Mouse (Mus musculus): ENCODE data around the gene Baz1a. TPM values are rescaled to one million over a fixed set of nuclear protein-coding genes. Genes with fewer than 3 reads are reported as not detected.
"Not testable (repeated sequence)": the region's sequence is repeated elsewhere in the genome, so short reads cannot be mapped to it uniquely, and the experiment has no call there.

The Baz1a gene
- polyA plus RNA-seq, 1 experiment, result 9.6 TPM

GRCm38 (mm10) chr12:55013031-55013430, 1.1 kb downstream of the Baz1a start:
- WGBS, result 95% methylated on average over 1 of the region's 1 CpGs
- Histone ChIP-seq H3K27ac (ENCODE audit: control insufficient read depth, insufficient read depth, low read length) (no peak overlapping the region), H3K27me3 (ENCODE audit: control insufficient read depth, insufficient read depth, low read length) (no peaks in the 10 kb centered on the region), H3K36me3 (ENCODE audit: control insufficient read depth, insufficient read depth, low read length) (no peaks in the 10 kb centered on the region), H3K4me3 (ENCODE audit: control insufficient read depth, insufficient read depth, low read length) (no peak overlapping the region), H3K4me1 (replicated peaks; ENCODE audit: control insufficient read depth, insufficient read depth, low read length) (peaks cover 9% of the 10 kb centered on the region)
- no peak for DNase-seq
- TF ChIP-seq POLR2A (IDR thresholded peaks at IDR 0.05; ENCODE audit: control insufficient read depth, extremely low read depth, insufficient read depth, low read length, poor library complexity), result no peak
- no peak for TF ChIP-seq CTCF (IDR thresholded peaks at IDR 0.05; ENCODE audit: borderline replicate concordance, control insufficient read depth, extremely low read depth, insufficient read depth, low read length, poor library complexity)

- no peak for DNase-seq
- Histone ChIP-seq H3K4me3 (ENCODE audit: control insufficient read depth, insufficient read depth, low read length) (no peak overlapping the region), H3K36me3 (ENCODE audit: control insufficient read depth, insufficient read depth, low read length) (no peaks in the 10 kb centered on the region), H3K27ac (ENCODE audit: control insufficient read depth, insufficient read depth, low read length) (no peak overlapping the region), H3K27me3 (ENCODE audit: control insufficient read depth, insufficient read depth, low read length) (no peaks in the 10 kb centered on the region), H3K4me1 (replicated peaks; ENCODE audit: control insufficient read depth, insufficient read depth, low read length) (no peaks in the 10 kb centered on the region)
- no peak for TF ChIP-seq CTCF (IDR thresholded peaks at IDR 0.05; ENCODE audit: borderline replicate concordance, control insufficient read depth, extremely low read depth, insufficient read depth, low read length, poor library complexity)
- TF ChIP-seq POLR2A (IDR thresholded peaks at IDR 0.05; ENCODE audit: control insufficient read depth, extremely low read depth, insufficient read depth, low read length, poor library complexity), result no peak
- WGBS, result 81% methylated on average over 14 of the region's 14 CpGs
Observed at GRCm38 (mm10) chr12:55007361-55008008, 6.7 kb downstream of the Baz1a start.

- no peaks in the 10 kb centered on the region for H3K36me3 ChIP-seq (ENCODE audit: control insufficient read depth, insufficient read depth, low read length)
- no peaks in the 10 kb centered on the region for H3K4me1 ChIP-seq (replicated peaks; ENCODE audit: control insufficient read depth, insufficient read depth, low read length)
- H3K27ac ChIP-seq (ENCODE audit: control insufficient read depth, insufficient read depth, low read length), result no peak overlapping the region
- DNase-seq, result no peak
- TF ChIP-seq POLR2A (IDR thresholded peaks at IDR 0.05; ENCODE audit: control insufficient read depth, extremely low read depth, insufficient read depth, low read length, poor library complexity) (no peak), CTCF (IDR thresholded peaks at IDR 0.05; ENCODE audit: borderline replicate concordance, control insufficient read depth, extremely low read depth, insufficient read depth, low read length, poor library complexity) (no peak)
- 98% methylated on average over 7 of the region's 7 CpGs for WGBS
- no peaks in the 10 kb centered on the region for H3K27me3 ChIP-seq (ENCODE audit: control insufficient read depth, insufficient read depth, low read length)
- no peak overlapping the region for H3K4me3 ChIP-seq (ENCODE audit: control insufficient read depth, insufficient read depth, low read length)
Observed at GRCm38 (mm10) chr12:55006071-55006470, 8.1 kb downstream of the Baz1a start.

GRCm38 (mm10) chr12:55004396-55004795, 9.8 kb downstream of the Baz1a start:
- WGBS, result 99% methylated on average over 3 of the region's 3 CpGs
- DNase-seq, result no peak
- Histone ChIP-seq H3K4me1 (replicated peaks; ENCODE audit: control insufficient read depth, insufficient read depth, low read length) (peaks cover under 1% of the 10 kb centered on the region; the same call in 1 of the 2 replicates), H3K36me3 (ENCODE audit: control insufficient read depth, insufficient read depth, low read length) (no peaks in the 10 kb centered on the region), H3K27me3 (ENCODE audit: control insufficient read depth, insufficient read depth, low read length) (no peaks in the 10 kb centered on the region), H3K27ac (ENCODE audit: control insufficient read depth, insufficient read depth, low read length) (no peak overlapping the region), H3K4me3 (ENCODE audit: control insufficient read depth, insufficient read depth, low read length) (no peak overlapping the region)
- no peak for TF ChIP-seq POLR2A (IDR thresholded peaks at IDR 0.05; ENCODE audit: control insufficient read depth, extremely low read depth, insufficient read depth, low read length, poor library complexity)
- TF ChIP-seq CTCF (IDR thresholded peaks at IDR 0.05; ENCODE audit: borderline replicate concordance, control insufficient read depth, extremely low read depth, insufficient read depth, low read length, poor library complexity), result no peak

- TF ChIP-seq POLR2A (IDR thresholded peaks at IDR 0.05; ENCODE audit: control insufficient read depth, extremely low read depth, insufficient read depth, low read length, poor library complexity) (no peak), CTCF (IDR thresholded peaks at IDR 0.05; ENCODE audit: borderline replicate concordance, control insufficient read depth, extremely low read depth, insufficient read depth, low read length, poor library complexity) (no peak)
Observed at GRCm38 (mm10) chr12:55003843-55004242, 10.3 kb downstream of the Baz1a start.

GRCm38 (mm10) chr12:55002532-55002931, 11.6 kb downstream of the Baz1a start:
- not testable (repeated sequence) for H3K36me3 ChIP-seq (ENCODE audit: control insufficient read depth, insufficient read depth, low read length); H3K27me3 ChIP-seq (ENCODE audit: control insufficient read depth, insufficient read depth, low read length); H3K27ac ChIP-seq (ENCODE audit: control insufficient read depth, insufficient read depth, low read length); H3K4me3 ChIP-seq (ENCODE audit: control insufficient read depth, insufficient read depth, low read length); DNase-seq
- H3K4me1 ChIP-seq (replicated peaks; ENCODE audit: control insufficient read depth, insufficient read depth, low read length), result peaks cover 10% of the 10 kb centered on the region
- WGBS, result 89% methylated on average over 7 of the region's 7 CpGs

More at GRCm38 (mm10) chr12:55003843-55004242, 10.3 kb downstream of the Baz1a start:
- no peaks in the 10 kb centered on the region for H3K36me3 ChIP-seq (ENCODE audit: control insufficient read depth, insufficient read depth, low read length)
- no peak overlapping the region for H3K4me3 ChIP-seq (ENCODE audit: control insufficient read depth, insufficient read depth, low read length)
- peaks cover 6% of the 10 kb centered on the region for H3K4me1 ChIP-seq (replicated peaks; ENCODE audit: control insufficient read depth, insufficient read depth, low read length)
- DNase-seq, result no peak
- H3K27me3 ChIP-seq (ENCODE audit: control insufficient read depth, insufficient read depth, low read length), result no peaks in the 10 kb centered on the region
- 94% methylated on average over 5 of the region's 5 CpGs for WGBS
- H3K27ac ChIP-seq (ENCODE audit: control insufficient read depth, insufficient read depth, low read length), result no peak overlapping the region

Measured in thymus, adult 2 months (tissue).